Mouse (Mus musculus): ENCODE data around the gene Cntnap1.
"Not testable (repeated sequence)": the region's sequence is repeated elsewhere in the genome, so short reads cannot be mapped to it uniquely, and the experiment has no call there.

GRCm38 (mm10) chr11:101160981-101161505 lies 9.3 kb upstream of the Cntnap1 start:
- TF ChIP-seq POLR2A (IDR thresholded peaks at IDR 0.05; ENCODE audit: insufficient read depth, low read length); CTCF (IDR thresholded peaks at IDR 0.05; ENCODE audit: low read depth, low read length): not testable (repeated sequence)

Measured in ES-Bruce4 (cell line).